Mouse (Mus musculus) embryonic facial prominence, embryonic 11.5 days (tissue): Measurements from ENCODE around the gene Zfp511. TPM values are rescaled to one million over a fixed set of nuclear protein-coding genes. Genes with fewer than 3 reads are reported as not detected.

Source experiments
- ATAC-seq: fragments of 200-750 bp; cut with Nextera tagmentation; replicated peaks from 2 replicates; pipeline ENCODE4 v1.8.0; 2017; ENCODE audit warnings: low read depth; ENCODE audit not compliant: insufficient number of reproducible peaks, low FRiP score, low TSS enrichment
- DNase-seq: peaks from one replicate; pipeline ENCODE4 v3.0.0-alpha.2; 2015; ENCODE audit warnings: low spot score
- H3K27ac ChIP-seq: fragments of 300-500 bp; sonication (generic); replicated peaks from 2 replicates; pipeline ENCODE4 v1.5.1; 2014; ENCODE audit warnings: mild to moderate bottlenecking, low read depth, low read length, control low read depth
- H3K27me3 ChIP-seq: fragments of 300-500 bp; sonication (generic); 2 replicates; pipeline ENCODE4 v1.6.1; 2014; ENCODE audit warnings: mild to moderate bottlenecking, low read length, moderate library complexity, mixed read lengths; ENCODE audit not compliant: control insufficient read depth, insufficient read depth
- H3K36me3 ChIP-seq: fragments of 300-500 bp; sonication (generic); replicated peaks from 2 replicates; pipeline ENCODE4 v1.6.1; 2014; ENCODE audit warnings: low read depth, mild to moderate bottlenecking, low read length, moderate library complexity, mixed read lengths; ENCODE audit not compliant: control insufficient read depth, insufficient read depth
- H3K4me1 ChIP-seq: fragments of 300-500 bp; sonication (generic); 2 replicates; pipeline ENCODE4 v1.6.1; 2014; ENCODE audit warnings: low read length, mixed read lengths; ENCODE audit not compliant: control insufficient read depth, insufficient read depth
- H3K4me2 ChIP-seq: fragments of 300-500 bp; sonication (generic); 2 replicates; pipeline ENCODE4 v1.6.1; 2014; ENCODE audit warnings: low read depth, mild to moderate bottlenecking, control low read depth, low read length, moderate library complexity
- H3K4me3 ChIP-seq: fragments of 300-500 bp; sonication (generic); 2 replicates; pipeline ENCODE4 v1.5.1; 2014; ENCODE audit warnings: low read depth, low read length, control low read depth
- H3K9ac ChIP-seq: fragments of 300-500 bp; sonication (generic); replicated peaks from 2 replicates; pipeline ENCODE4 v1.6.1; 2014; ENCODE audit warnings: mild to moderate bottlenecking, control low read depth, low read length
- H3K9me3 ChIP-seq: fragments of 300-500 bp; sonication (generic); replicated peaks from 2 replicates; pipeline ENCODE4 v1.6.1; 2016; ENCODE audit warnings: mild to moderate bottlenecking, low read length, inconsistent platforms, mixed read lengths; ENCODE audit not compliant: control insufficient read depth
- WGBS: fragments of 180-500 bp; shearing (Covaris S2); extraction: QIAGEN DNeasy Blood & Tissue Kit; methylation state at CpG from one replicate; pipeline ENCODE4 v1.1.7; 2014; 5-methylcytosine and 5-hydroxymethylcytosine counted together
- polyA plus RNA-seq: library from polyadenylated mRNA; unstranded; fragments of >200 nt; fragmentation: Nextera tagmentation; extraction: Ambion mirVana; gene quantifications from 2 replicates; pipeline ENCODE4 v1.2.1, GENCODE M21; 2014

The Zfp511 gene
- polyA plus RNA-seq, 1 experiment from 2014 or later: 37.5 TPM

DNA sequence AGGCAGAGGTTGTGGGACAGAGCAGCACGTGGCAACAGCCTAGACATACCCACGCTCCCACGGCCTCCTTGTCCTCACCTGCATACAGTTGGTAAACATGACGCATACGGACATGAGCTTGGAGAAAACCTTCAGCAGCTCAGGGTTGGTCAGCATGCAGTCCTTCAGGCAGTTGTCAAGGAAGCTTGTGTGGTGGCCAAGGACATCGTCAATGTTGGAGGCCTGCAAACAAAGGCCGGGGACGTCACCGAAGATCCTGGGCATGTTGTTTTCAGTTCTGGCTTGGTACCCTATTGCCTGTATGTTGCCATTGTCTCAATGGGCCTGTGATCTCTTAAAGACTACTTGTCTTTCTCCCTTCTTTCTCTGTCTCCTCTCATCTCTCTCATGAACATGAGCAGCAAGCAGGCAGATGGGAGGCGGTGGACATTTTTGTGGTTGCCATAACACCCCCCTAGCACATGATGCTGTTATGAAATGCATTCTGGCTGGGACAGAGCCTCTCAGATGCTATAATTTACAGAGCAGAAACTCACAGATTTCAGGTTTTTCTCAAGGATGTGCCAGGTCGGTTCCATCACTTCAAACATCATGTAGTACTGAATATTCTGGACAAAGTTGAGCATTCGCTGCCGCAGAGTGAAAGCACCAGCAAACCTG lies 37.4 kb upstream of the Zfp511 start:
- Histone ChIP-seq H3K27me3 (no peaks in the 10 kb centered on the region), H3K4me1 (no peaks in the 10 kb centered on the region), H3K9ac (no peak overlapping the region), H3K4me3 (no peak overlapping the region), H3K36me3 (no peaks in the 10 kb centered on the region; the same call in none of the 2 replicates), H3K9me3 (no peaks in the 10 kb centered on the region), H3K27ac (no peak overlapping the region), H3K4me2 (no peak overlapping the region)
- no peak for DNase-seq
- WGBS: 96% methylated on average over 13 of the region's 13 CpGs
- ATAC-seq: no peak

DNA sequence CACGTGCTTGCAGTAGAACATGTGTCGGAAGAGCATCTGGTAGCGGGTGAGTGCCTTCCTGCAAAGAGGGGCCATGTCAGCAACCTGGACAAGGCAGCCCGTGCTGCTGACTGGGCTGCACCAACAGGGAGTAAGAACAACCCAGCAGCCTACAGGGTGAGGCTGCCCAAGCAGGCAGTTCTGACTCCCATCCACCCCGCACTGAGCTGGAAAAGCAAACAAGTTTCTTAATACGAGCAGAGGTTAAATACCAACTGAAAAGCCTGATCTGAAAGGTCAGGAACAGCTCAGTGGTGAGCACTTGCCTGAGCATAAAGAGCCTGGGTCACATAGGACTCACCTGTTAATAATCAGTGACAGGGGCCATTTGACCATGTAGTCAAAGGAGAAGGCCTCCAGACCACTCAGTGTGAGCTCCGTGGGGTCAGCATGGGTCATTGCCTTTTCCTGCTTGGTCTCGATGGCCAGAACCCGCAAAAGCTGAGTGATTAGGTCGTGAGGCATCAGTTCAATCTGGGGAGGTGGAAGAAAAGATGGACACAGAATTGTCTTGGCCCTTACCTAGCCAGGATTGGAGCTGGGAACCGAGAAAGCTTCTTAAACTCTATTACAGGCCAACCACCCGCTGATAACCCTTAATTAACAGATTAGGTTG lies 35.0 kb upstream of the Zfp511 start:
- Histone ChIP-seq H3K9ac (no peak overlapping the region), H3K9me3 (no peaks in the 10 kb centered on the region), H3K27ac (no peak overlapping the region), H3K4me1 (no peaks in the 10 kb centered on the region), H3K27me3 (no peaks in the 10 kb centered on the region), H3K4me2 (no peak overlapping the region), H3K4me3 (no peak overlapping the region), H3K36me3 (no peaks in the 10 kb centered on the region; the same call in none of the 2 replicates)
- WGBS: 40% methylated on average over 12 of the region's 12 CpGs
- DNase-seq (no peak), ATAC-seq (no peak)

DNA sequence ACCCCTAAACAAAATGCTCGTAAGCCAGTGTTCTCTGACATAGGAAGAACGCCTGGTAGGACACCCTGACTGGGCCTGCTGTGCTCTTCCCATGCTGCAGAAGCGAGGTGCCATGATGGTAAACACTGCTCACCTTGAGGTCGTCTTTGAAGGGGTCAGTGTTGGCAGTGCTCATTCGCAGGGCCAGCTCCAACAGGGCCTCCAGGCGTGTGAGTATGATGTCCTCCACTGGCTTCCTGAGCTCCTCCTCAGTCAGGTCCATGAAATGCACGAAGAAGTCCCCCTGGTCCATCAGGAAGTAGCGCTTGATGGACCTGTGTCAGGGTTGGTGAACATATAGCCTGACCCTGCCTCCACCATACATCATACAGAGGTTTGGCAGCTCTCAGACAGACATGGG lies 31.5 kb upstream of the Zfp511 start:
- peaks cover 4% of the 10 kb centered on the region for H3K36me3 ChIP-seq
- H3K27me3 ChIP-seq: no peaks in the 10 kb centered on the region
- no peak overlapping the region for H3K9ac ChIP-seq
- 92% methylated on average over 8 of the region's 8 CpGs for WGBS
- no peak overlapping the region for H3K4me3 ChIP-seq
- H3K9me3 ChIP-seq: no peaks in the 10 kb centered on the region
- no peak overlapping the region for H3K4me2 ChIP-seq
- no peak for DNase-seq
- no peak overlapping the region for H3K27ac ChIP-seq
- ATAC-seq: no peak
- no peaks in the 10 kb centered on the region for H3K4me1 ChIP-seq

DNA sequence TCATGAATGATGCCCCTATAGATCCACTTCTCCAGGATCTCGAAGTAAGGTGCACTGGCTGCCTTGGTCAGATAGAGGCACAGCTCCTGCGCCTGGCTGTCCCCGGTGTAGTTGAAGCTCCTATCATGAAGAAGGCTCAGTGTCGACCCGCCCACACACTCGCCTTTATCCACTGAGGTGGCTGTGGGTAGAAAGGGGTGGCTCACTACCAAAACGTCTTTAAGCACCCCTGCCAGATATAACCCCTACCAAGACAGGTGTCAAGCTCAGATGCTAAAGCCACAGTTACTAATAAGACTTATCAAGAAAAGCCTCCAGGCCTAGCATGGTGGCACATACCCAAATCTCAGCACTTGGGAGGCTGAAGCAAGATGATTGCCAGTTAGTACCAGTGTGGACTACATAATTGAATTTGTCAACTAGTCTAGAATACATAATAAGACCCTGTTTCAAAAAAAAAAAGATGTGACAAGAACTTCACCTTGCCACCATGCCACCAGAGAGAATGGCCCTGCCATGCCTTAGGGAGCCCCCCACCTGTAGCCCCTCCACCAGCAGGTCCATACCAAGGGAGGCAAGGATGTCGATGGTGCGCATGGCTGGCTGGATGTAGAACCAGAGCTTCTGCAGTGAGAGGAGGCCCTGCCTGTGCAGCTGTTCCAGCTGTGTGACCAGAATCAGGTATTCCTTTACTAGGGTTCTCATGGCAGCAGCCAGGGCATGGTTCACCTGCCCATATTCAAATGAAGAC lies 29.2 kb upstream of the Zfp511 start:
- Histone ChIP-seq H3K9ac (no peak overlapping the region), H3K36me3 (peaks cover 4% of the 10 kb centered on the region), H3K4me2 (no peak overlapping the region), H3K4me3 (no peak overlapping the region), H3K27me3 (no peaks in the 10 kb centered on the region), H3K27ac (no peak overlapping the region), H3K9me3 (no peaks in the 10 kb centered on the region), H3K4me1 (no peaks in the 10 kb centered on the region)
- ATAC-seq (no peak), DNase-seq (no peak)
- WGBS: 93% methylated on average over 9 of the region's 9 CpGs

DNA sequence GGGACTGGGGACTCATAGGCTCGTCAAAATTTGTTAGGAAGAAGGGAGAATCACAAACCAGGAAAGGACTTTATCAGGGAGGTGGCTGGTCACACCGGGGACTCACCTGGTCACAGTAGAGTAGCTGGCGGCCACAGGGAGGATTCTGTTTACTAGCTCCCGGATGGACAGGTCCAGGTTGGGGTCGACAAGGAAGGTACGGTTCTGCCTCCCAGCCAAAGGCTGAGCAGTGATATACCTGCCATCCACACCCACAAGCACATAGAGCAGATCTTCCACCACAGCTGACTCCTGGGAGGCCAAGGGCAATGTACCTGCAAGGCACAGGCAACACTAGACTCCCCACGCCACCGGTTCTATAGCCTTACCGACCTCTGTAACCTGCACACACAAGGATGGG lies 28.4 kb upstream of the Zfp511 start:
- H3K27me3 ChIP-seq: no peaks in the 10 kb centered on the region
- no peaks in the 10 kb centered on the region for H3K9me3 ChIP-seq
- no peak overlapping the region for H3K4me3 ChIP-seq
- no peak overlapping the region for H3K27ac ChIP-seq
- WGBS: 91% methylated on average over 9 of the region's 9 CpGs
- ATAC-seq (no peak), DNase-seq (no peak)
- no peak overlapping the region for H3K4me2 ChIP-seq
- peaks cover 4% of the 10 kb centered on the region for H3K36me3 ChIP-seq
- H3K4me1 ChIP-seq: no peaks in the 10 kb centered on the region
- no peak overlapping the region for H3K9ac ChIP-seq

DNA sequence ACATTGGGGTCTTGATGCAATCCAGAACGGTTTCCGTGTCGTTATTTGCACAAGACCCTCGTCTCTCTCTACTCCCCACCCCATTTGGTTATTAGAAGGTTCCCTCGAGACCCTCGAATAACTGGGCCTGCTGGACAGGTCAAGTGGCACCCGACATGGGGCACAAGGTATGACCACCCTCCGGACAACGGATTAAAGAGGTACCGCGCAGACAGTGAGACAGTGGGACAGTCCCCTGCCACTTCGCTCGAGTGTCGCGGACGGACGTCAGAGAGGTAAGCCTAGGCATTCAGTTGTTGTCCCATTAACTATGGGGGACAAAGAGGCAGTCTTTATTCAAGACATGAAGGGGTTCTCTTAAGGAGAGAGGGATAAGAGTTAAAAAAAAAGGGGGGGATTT lies 24.9 kb upstream of the Zfp511 start:
- Histone ChIP-seq H3K4me2 (no peak overlapping the region), H3K9me3 (no peaks in the 10 kb centered on the region), H3K36me3 (peaks cover 4% of the 10 kb centered on the region), H3K4me1 (no peaks in the 10 kb centered on the region), H3K9ac (no peak overlapping the region), H3K27me3 (no peaks in the 10 kb centered on the region), H3K27ac (no peak overlapping the region), H3K4me3 (no peak overlapping the region)
- ATAC-seq (no peak), DNase-seq (no peak)
- 97% methylated on average over 17 of the region's 17 CpGs for WGBS

DNA sequence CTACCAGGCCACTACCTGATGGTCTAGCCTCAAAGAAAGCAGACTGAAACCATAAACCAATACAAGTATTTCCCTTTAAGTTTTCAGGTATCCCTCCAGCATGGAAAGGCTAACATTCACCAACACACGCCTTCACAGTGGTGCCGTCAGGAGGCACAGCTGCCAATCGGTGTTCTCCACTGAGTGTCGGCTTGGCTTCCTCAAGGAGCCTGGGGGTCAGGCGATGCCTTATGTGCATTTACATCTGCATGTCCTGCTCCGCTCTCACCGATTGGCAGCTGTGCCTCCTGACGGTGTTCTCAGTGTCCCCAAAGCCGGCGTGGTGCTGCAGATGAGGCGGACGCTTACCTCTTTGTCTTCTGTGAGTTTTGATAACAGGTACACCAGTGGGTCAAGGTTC lies 4.4 kb upstream of the Zfp511 start:
- no peak for DNase-seq
- H3K36me3 ChIP-seq: peaks cover 16% of the 10 kb centered on the region
- WGBS: 93% methylated on average over 12 of the region's 12 CpGs

DNA sequence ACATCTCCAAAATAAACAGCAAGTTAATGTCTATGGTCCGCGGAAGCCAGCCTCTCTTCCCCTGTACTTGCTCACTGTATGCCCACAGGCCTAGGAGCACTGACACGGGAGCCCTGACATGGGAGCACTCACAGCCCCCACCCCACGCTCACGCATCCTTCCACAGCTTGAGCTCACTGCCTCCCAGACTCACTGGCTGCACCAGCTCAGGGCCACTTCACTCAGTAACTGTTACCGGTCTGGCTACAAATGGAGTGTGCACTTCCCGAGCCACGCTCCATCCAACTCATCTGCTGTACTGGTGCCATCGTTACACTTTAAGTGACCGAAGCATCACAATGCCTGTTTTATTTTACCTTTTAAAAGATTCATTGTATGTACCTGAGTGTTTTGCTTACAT lies 3.8 kb upstream of the Zfp511 start:
- WGBS: 93% methylated on average over 10 of the region's 10 CpGs
- no peaks in the 10 kb centered on the region for H3K27me3 ChIP-seq
- no peak overlapping the region for H3K9ac ChIP-seq
- DNase-seq (no peak), ATAC-seq (no peak)
- no peak overlapping the region for H3K27ac ChIP-seq
- H3K4me1 ChIP-seq: no peaks in the 10 kb centered on the region; the same call in 1 of the 2 replicates
- H3K36me3 ChIP-seq: peaks cover 16% of the 10 kb centered on the region
- no peak overlapping the region for H3K4me3 ChIP-seq
- no peak overlapping the region for H3K4me2 ChIP-seq
- no peaks in the 10 kb centered on the region for H3K9me3 ChIP-seq

More for the DNA sequence above, 4.4 kb upstream of the Zfp511 start:
- Histone ChIP-seq H3K4me2 (no peak overlapping the region), H3K9me3 (no peaks in the 10 kb centered on the region), H3K27ac (no peak overlapping the region), H3K27me3 (no peaks in the 10 kb centered on the region), H3K4me3 (no peak overlapping the region), H3K9ac (no peak overlapping the region), H3K4me1 (no peaks in the 10 kb centered on the region; the same call in 1 of the 2 replicates)
- ATAC-seq: no peak
